Comparison of ENCODE assay signal across 8 mouse cellular contexts in genomic region chr2:32965511-32966183, GRCm38 (mm10). TPM values are rescaled to one million over a fixed set of nuclear protein-coding genes. Genes with fewer than 3 reads are reported as not detected.
A peak's percentile ranks its signal among the peaks of the same experiment; 100 is the strongest.
DNase-seq lines count a peak whose midpoint lies in the region; ATAC-seq and TF ChIP-seq lines count a peak whose summit lies in the region.

No protein-coding gene starts in this region.

- H3K27ac ChIP-seq in forebrain, embryonic 10.5 days = no peak overlapping the region
- no peak overlapping the region for H3K27ac ChIP-seq in forebrain, postnatal 0 days (ENCODE audit: low read depth, low read length)
- H3K27ac ChIP-seq in spleen, adult 2 months (ENCODE audit: insufficient read depth, low read length) = peak overlapping the region; percentile 90
- no peak overlapping the region for H3K27ac ChIP-seq in limb, embryonic 15.5 days

- H3K4me2 ChIP-seq in forebrain, postnatal 0 days (ENCODE audit: low read depth) = no peak overlapping the region
- H3K4me2 ChIP-seq in limb, embryonic 15.5 days = peak overlapping the region; percentile 90

- no peak for TF ChIP-seq POLR2A in spleen, adult 2 months (IDR thresholded peaks at IDR 0.05; ENCODE audit: low read depth, low read length)

- H3K36me3 ChIP-seq in forebrain, embryonic 10.5 days (replicated peaks) = peaks cover 32% of the 10 kb centered on the region
- H3K36me3 ChIP-seq in forebrain, postnatal 0 days (ENCODE audit: insufficient read depth) = peaks cover 21% of the 10 kb centered on the region
- peaks cover 16% of the 10 kb centered on the region for H3K36me3 ChIP-seq in spleen, adult 2 months (ENCODE audit: control insufficient read depth, insufficient read depth, low read length)
- peaks cover 27% of the 10 kb centered on the region for H3K36me3 ChIP-seq in limb, embryonic 15.5 days

- ATAC-seq in forebrain, postnatal 0 days = no peak
- ATAC-seq in limb, embryonic 15.5 days (ENCODE audit: insufficient number of reproducible peaks, low FRiP score, low TSS enrichment, low read depth) = no peak

- peaks cover 65% of the 10 kb centered on the region for H3K4me1 ChIP-seq in forebrain, embryonic 10.5 days
- peaks cover 9% of the 10 kb centered on the region for H3K4me1 ChIP-seq in forebrain, postnatal 0 days (ENCODE audit: insufficient read depth)
- H3K4me1 ChIP-seq in spleen, adult 2 months (ENCODE audit: control insufficient read depth, insufficient read depth, insufficient read length) = peaks cover 11% of the 10 kb centered on the region; the same call in 1 of the 2 replicates
- peaks cover 45% of the 10 kb centered on the region for H3K4me1 ChIP-seq in limb, embryonic 15.5 days

- no peaks in the 10 kb centered on the region for H3K9me3 ChIP-seq in forebrain, embryonic 10.5 days
- H3K9me3 ChIP-seq in forebrain, postnatal 0 days (ENCODE audit: low read length) = no peaks in the 10 kb centered on the region
- no peaks in the 10 kb centered on the region for H3K9me3 ChIP-seq in limb, embryonic 15.5 days

- DNase-seq in forebrain, embryonic 10.5 days (ENCODE audit: extremely low spot score, low spot score) = no peak
- DNase-seq in forebrain, postnatal 0 days = no peak
- peak in 1 of 2 experiments; percentile 64 for DNase-seq in spleen, adult 2 months (ENCODE audit: low read depth in 1 of 2, low spot score in 2 of 2)
- DNase-seq in spleen, adult 12 weeks (ENCODE audit: low spot score) = no peak
- DNase-seq in yolk sac, embryonic 10.5 days (ENCODE audit: low spot score) = peak; percentile 22
- no peak for DNase-seq in adrenal gland, postnatal 4 days (ENCODE audit: low spot score in 2 of 2)
- no peak for DNase-seq in adrenal gland, postnatal 10 days

- H3K27me3 ChIP-seq in forebrain, embryonic 10.5 days (ENCODE audit: poor library complexity, severe bottlenecking) = no peaks in the 10 kb centered on the region
- no peaks in the 10 kb centered on the region for H3K27me3 ChIP-seq in forebrain, postnatal 0 days (ENCODE audit: insufficient read depth, low read length)
- H3K27me3 ChIP-seq in spleen, adult 2 months (ENCODE audit: control insufficient read depth, insufficient read depth, low read length) = no peaks in the 10 kb centered on the region
- H3K27me3 ChIP-seq in limb, embryonic 15.5 days = no peaks in the 10 kb centered on the region

- peak overlapping the region; percentile 71 for H3K4me3 ChIP-seq in forebrain, embryonic 10.5 days
- no peak overlapping the region for H3K4me3 ChIP-seq in forebrain, postnatal 0 days (ENCODE audit: low read depth, low read length)
- no peak overlapping the region for H3K4me3 ChIP-seq in spleen, adult 2 months (ENCODE audit: extremely low read depth, insufficient read depth, insufficient read length)
- H3K4me3 ChIP-seq in limb, embryonic 15.5 days = peak overlapping the region; percentile 60

- TF ChIP-seq CTCF in forebrain, postnatal 0 days (IDR thresholded peaks at IDR 0.05; ENCODE audit: low read depth) = no peak
- no peak for TF ChIP-seq CTCF in spleen, adult 2 months (IDR thresholded peaks at IDR 0.05; ENCODE audit: extremely low read depth, insufficient read depth, insufficient read length, insufficient replicate concordance)

- H3K9ac ChIP-seq in forebrain, postnatal 0 days = no peak overlapping the region
- H3K9ac ChIP-seq in limb, embryonic 15.5 days = no peak overlapping the region

- 20% methylated on average over 7 of the region's 7 CpGs for WGBS in forebrain, embryonic 10.5 days
- 19% methylated on average over 7 of the region's 7 CpGs for WGBS in forebrain, postnatal 0 days
- WGBS in spleen, adult 2 months = 33% methylated on average over 7 of the region's 7 CpGs
- WGBS in limb, embryonic 15.5 days = 15% methylated on average over 7 of the region's 7 CpGs

RNA-seq across cellular contexts. Expression of gene Lrsam1, which starts 4.2 kb away (rescaled TPM):
- polyA plus RNA-seq in forebrain, embryonic 10.5 days (2016; fragmentation: Nextera tagmentation; extraction: Ambion mirVana) = 6.6 and 8.0 TPM in 2 replicates
- total RNA-seq in forebrain, postnatal 0 days (2014; rRNA removed) = 23.1 and 28.7 TPM in 2 replicates
- 12.7 and 17.4 TPM in 2 replicates for polyA plus RNA-seq in forebrain, postnatal 0 days (2015; fragmentation: Nextera tagmentation; extraction: Ambion mirVana)
- polyA plus RNA-seq in spleen, adult 2 months (2012; rRNA removed) = 8.3 and 13.0 TPM in 2 replicates
- 11.3 and 12.0 TPM in 2 replicates for polyA plus RNA-seq in limb, embryonic 15.5 days (2015; fragmentation: Nextera tagmentation; extraction: Ambion mirVana)
- 10 to 100 TPM; 23.7 to 26.5 TPM for total RNA-seq in adrenal gland, postnatal 4 days (2021)
- 10 to 100 TPM; 14.6 to 23.7 TPM for total RNA-seq in adrenal gland, postnatal 10 days (2021)

RNA-seq across cellular contexts. Expression of gene Rpl12, which starts 4.3 kb away (rescaled TPM):
- 192 and 197 TPM in 2 replicates for polyA plus RNA-seq in forebrain, embryonic 10.5 days (2016; fragmentation: Nextera tagmentation; extraction: Ambion mirVana)
- 266 and 507 TPM in 2 replicates for total RNA-seq in forebrain, postnatal 0 days (2014; rRNA removed)
- 102 and 129 TPM in 2 replicates for polyA plus RNA-seq in forebrain, postnatal 0 days (2015; fragmentation: Nextera tagmentation; extraction: Ambion mirVana)
- polyA plus RNA-seq in spleen, adult 2 months (2012; rRNA removed) = 535 and 627 TPM in 2 replicates
- polyA plus RNA-seq in limb, embryonic 15.5 days (2015; fragmentation: Nextera tagmentation; extraction: Ambion mirVana) = 154 and 176 TPM in 2 replicates
- 100 to 1,000 TPM; 274 to 283 TPM for total RNA-seq in adrenal gland, postnatal 4 days (2021)
- total RNA-seq in adrenal gland, postnatal 10 days (2021) = 100 to 1,000 TPM; 174 to 187 TPM

RNA-seq across cellular contexts. Expression of gene Slc2a8, which starts 16.2 kb away (rescaled TPM):
- polyA plus RNA-seq in forebrain, embryonic 10.5 days (2016; fragmentation: Nextera tagmentation; extraction: Ambion mirVana) = 14.2 and 14.8 TPM in 2 replicates
- 18.9 and 26.9 TPM in 2 replicates for total RNA-seq in forebrain, postnatal 0 days (2014; rRNA removed)
- 22.8 and 24.6 TPM in 2 replicates for polyA plus RNA-seq in forebrain, postnatal 0 days (2015; fragmentation: Nextera tagmentation; extraction: Ambion mirVana)
- 24.7 and 28.0 TPM in 2 replicates for polyA plus RNA-seq in spleen, adult 2 months (2012; rRNA removed)
- 22.1 and 22.4 TPM in 2 replicates for polyA plus RNA-seq in limb, embryonic 15.5 days (2015; fragmentation: Nextera tagmentation; extraction: Ambion mirVana)
- 10 to 100 TPM; 19.7 to 20.4 TPM for total RNA-seq in adrenal gland, postnatal 4 days (2021)
- total RNA-seq in adrenal gland, postnatal 10 days (2021) = 10 to 100 TPM; 20.1 to 23.0 TPM

Comparison
In these comparisons a context has a peak if more than half of its experiments do, and no peak if none do; other contexts are left out.
1. H3K4me3 ChIP-seq: peak in forebrain, embryonic 10.5 days (single experiment) and limb, embryonic 15.5 days (single experiment); none in forebrain, postnatal 0 days (single experiment) and spleen, adult 2 months (single experiment).